Mouse (Mus musculus) ES-Bruce4 (cell line): ENCODE results near the gene Sema5a.

Source experiments
- CTCF ChIP-seq: IDR thresholded peaks from one replicate; pipeline ENCODE4 v1.8.1; 2011; ENCODE audit warnings: low read depth, low read length
- POLR2A ChIP-seq: IDR thresholded peaks from one replicate; pipeline ENCODE4 v1.8.1; 2011; ENCODE audit warnings: low read length; ENCODE audit not compliant: insufficient read depth

DNA sequence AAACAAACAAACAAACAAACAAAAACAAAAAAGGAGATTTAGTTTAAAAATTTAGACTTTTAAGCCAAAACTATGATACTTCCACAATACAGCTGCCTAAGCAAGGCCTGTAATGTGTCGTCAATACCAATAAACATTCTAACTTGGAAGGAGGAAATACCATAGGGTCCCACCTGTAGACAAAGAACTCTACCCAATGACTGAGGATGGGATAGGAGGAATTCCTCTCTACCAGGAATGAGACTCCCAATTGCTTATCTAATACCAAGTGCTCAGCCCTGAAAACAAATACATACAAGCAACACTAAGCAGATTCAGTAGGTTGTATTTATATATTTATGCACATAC lies 474.3 kb downstream of the Sema5a start:
- no peak for TF ChIP-seq POLR2A
- TF ChIP-seq CTCF: no peak
